Mouse (Mus musculus): ENCODE data around the gene Zfp473.
"Not testable (repeated sequence)": the region's sequence is repeated elsewhere in the genome, so short reads cannot be mapped to it uniquely, and the experiment has no call there.

The Zfp473 gene

GRCm38 (mm10) chr7:44722058-44722457 lies 28.8 kb downstream of the Zfp473 start:
- no peak for DNase-seq (ENCODE audit: inconsistent ontology term)

- no peak for DNase-seq (ENCODE audit: inconsistent ontology term)
Observed at GRCm38 (mm10) chr7:44709881-44710280, 41.0 kb downstream of the Zfp473 start.

- DNase-seq (ENCODE audit: inconsistent ontology term): no peak
Observed at GRCm38 (mm10) chr7:44708574-44708973, 42.3 kb downstream of the Zfp473 start, which contains the start of gene Izumo2. Gene Izumo2 (plus strand): TSS chr7:44708742.

GRCm38 (mm10) chr7:44708093-44708492 lies 42.8 kb downstream of the Zfp473 start:
- not testable (repeated sequence) for DNase-seq (ENCODE audit: inconsistent ontology term)

GRCm38 (mm10) chr7:44707169-44707675 lies 43.6 kb downstream of the Zfp473 start:
- DNase-seq (ENCODE audit: inconsistent ontology term): no peak

GRCm38 (mm10) chr7:44706322-44706721 lies 44.5 kb downstream of the Zfp473 start:
- DNase-seq (ENCODE audit: inconsistent ontology term): no peak

GRCm38 (mm10) chr7:44705086-44705485 lies 45.8 kb downstream of the Zfp473 start:
- DNase-seq (ENCODE audit: inconsistent ontology term): no peak

- DNase-seq (ENCODE audit: inconsistent ontology term): no peak
Observed at GRCm38 (mm10) chr7:44704363-44704762, 46.5 kb downstream of the Zfp473 start.

- no peak for DNase-seq (ENCODE audit: inconsistent ontology term)
Observed at GRCm38 (mm10) chr7:44702985-44703384, 47.9 kb downstream of the Zfp473 start.

- peak; percentile 51 for DNase-seq (ENCODE audit: inconsistent ontology term)
Observed at GRCm38 (mm10) chr7:44701921-44702320, 48.9 kb downstream of the Zfp473 start.

- peak; percentile 20 for DNase-seq (ENCODE audit: inconsistent ontology term)
Observed at GRCm38 (mm10) chr7:44697980-44698379, 52.9 kb downstream of the Zfp473 start.

- peak; percentile 95 for DNase-seq (ENCODE audit: inconsistent ontology term)
Observed at GRCm38 (mm10) chr7:44697191-44697710, 53.6 kb downstream of the Zfp473 start.

GRCm38 (mm10) chr7:44695223-44695622 lies 55.6 kb downstream of the Zfp473 start:
- no peak for DNase-seq (ENCODE audit: inconsistent ontology term)

- no peak for DNase-seq (ENCODE audit: inconsistent ontology term)
Observed at GRCm38 (mm10) chr7:44693427-44694175, 57.2 kb downstream of the Zfp473 start.

GRCm38 (mm10) chr7:44689331-44689730 lies 61.5 kb downstream of the Zfp473 start:
- no peak for DNase-seq (ENCODE audit: inconsistent ontology term)

- DNase-seq (ENCODE audit: inconsistent ontology term): no peak
Observed at GRCm38 (mm10) chr7:44688890-44689289, 62.0 kb downstream of the Zfp473 start.

- peak; percentile 71 for DNase-seq (ENCODE audit: inconsistent ontology term)
Observed at GRCm38 (mm10) chr7:44685531-44686402, 65.1 kb downstream of the Zfp473 start.

- DNase-seq (ENCODE audit: inconsistent ontology term): no peak
Observed at GRCm38 (mm10) chr7:44683656-44684055, 67.2 kb downstream of the Zfp473 start.

All from Muller cell, postnatal 12 days (primary cell).